Mouse (Mus musculus): ENCODE results near the gene Cacna1i.

GRCm38 (mm10) chr15:80340348-80340747, 53.3 kb downstream of the Cacna1i start:
- TF ChIP-seq CTCF (IDR thresholded peaks at IDR 0.05; ENCODE audit: low read depth) (peak; percentile 62), EP300 (IDR thresholded peaks at IDR 0.05; ENCODE audit: low read depth) (no peak)

Measured in heart, postnatal 0 days (tissue).